Mouse (Mus musculus): ENCODE measurements around the gene Map2k5.

The Map2k5 gene

DNA sequence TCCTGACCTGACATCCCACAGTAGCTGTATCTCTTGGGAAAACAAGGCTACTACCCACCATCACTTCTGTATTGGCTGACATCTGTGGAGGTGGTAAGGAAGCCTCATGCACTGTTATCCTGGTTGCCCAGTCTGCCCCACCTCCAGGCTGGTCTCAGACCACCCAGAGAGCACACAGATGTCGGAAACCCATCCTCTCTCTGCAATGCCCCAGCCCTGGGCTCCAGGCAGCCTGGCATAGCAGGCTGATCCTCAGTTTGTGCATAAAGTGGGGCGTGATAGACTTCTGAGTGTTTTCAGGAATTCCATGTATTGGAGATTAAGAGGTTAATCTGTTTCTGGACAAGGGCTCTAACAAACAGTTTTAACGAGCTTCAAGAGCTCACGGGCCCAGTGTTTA lies 182.2 kb downstream of the Map2k5 start:
- intact Hi-C loops (cut with DNase I) = no loop called here

DNA sequence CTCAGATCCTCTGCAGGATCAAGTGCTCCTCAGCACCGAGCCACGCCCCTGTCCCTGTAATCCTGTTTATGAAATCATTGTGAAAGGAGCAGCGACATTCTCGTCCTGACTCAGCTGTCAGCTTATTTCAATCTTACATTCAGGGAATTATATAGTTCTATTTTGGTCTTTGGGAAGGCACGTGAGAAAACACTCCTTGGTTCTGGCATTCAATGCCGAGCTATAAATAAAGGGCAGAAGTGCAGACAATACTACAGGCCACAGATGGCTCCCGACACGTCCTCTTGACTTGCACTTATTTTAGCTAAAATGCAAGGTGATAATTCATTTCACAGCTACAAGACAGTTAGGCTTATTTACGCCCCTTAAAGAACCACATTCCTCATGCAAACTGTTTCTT lies 182.9 kb downstream of the Map2k5 start:
- intact Hi-C loops (cut with DNase I) = no loop called here

DNA sequence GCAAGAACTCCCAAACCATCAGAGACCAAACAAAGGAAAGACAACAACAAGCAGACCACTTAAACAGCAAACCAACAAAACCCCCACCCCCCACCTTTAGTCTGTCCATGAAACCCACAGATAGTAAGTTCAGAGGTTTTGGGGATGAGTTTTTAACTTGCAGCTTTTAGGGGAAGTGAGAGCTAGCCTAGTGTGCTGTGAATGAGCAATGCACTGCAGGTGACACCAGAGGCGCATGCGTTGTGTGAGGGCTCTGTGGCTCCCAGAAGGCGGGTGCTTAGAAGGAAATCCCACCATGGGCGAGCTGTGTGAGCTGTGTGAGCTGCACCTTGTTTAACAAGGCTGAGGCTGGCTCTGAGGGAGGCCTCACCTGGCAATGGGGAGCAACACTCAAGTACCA lies 184.9 kb downstream of the Map2k5 start:
- intact Hi-C loops (cut with DNase I) = no loop called here

DNA sequence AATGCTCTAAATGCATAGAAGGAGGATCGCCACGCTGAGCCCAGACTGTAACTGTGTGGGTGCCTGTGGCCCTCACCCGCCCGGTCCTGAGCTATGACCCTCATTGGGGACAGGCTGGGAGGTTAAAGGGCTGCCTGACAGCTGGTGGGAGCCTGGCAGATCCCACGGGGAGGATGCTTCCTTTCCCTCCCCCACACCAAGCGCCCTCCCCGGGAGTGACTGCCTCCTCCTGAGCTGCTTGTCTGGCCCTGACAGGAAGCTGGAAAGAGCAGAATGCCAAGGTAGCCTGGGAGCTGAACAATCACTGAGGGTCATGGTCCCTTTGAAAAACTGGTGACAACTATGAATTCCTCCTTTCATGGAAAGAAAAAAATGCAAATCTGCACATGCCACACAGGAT lies 190.4 kb downstream of the Map2k5 start:
- intact Hi-C loops (cut with DNase I) = no loop called here

DNA sequence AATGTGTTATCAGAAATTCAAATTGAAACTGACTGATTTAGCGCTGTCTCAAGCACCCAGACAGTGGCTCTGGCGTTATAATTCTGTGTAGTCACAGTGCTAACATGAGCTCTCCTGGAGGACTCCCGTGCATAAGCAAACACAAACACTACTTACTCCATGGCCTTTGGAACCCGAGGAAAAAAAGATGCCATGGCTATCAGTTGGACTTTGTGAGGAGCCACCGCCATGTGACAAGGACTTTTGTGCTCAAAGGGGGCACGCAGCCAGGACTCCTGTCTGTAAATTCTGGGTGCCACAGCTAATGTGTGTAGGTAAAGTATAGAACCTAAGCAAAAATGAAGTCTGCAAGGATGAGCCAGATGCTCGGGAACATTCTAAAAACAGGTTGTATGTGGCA lies 192.5 kb downstream of the Map2k5 start:
- intact Hi-C loops (cut with DNase I) = no loop called here

DNA sequence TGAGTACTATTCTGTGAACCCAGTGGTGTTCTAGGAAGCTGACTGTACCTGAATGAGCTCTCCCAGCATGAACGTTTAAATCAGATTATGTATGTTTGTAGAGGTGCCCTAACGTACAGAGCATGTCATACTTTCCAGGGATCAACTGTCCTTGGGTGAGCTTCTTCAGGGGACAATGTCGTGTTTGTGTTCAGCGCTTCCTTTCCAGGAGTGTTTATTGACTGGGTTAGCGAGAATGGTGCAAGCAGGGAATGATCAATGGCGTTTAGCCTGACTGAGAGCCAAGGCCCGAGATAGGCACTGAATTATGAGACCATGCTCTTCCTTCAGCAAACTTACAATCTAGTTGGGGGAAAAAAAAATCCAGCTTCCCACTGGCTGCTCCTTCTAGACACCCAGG lies 193.8 kb downstream of the Map2k5 start:
- intact Hi-C loops (cut with DNase I) = no loop called here

DNA sequence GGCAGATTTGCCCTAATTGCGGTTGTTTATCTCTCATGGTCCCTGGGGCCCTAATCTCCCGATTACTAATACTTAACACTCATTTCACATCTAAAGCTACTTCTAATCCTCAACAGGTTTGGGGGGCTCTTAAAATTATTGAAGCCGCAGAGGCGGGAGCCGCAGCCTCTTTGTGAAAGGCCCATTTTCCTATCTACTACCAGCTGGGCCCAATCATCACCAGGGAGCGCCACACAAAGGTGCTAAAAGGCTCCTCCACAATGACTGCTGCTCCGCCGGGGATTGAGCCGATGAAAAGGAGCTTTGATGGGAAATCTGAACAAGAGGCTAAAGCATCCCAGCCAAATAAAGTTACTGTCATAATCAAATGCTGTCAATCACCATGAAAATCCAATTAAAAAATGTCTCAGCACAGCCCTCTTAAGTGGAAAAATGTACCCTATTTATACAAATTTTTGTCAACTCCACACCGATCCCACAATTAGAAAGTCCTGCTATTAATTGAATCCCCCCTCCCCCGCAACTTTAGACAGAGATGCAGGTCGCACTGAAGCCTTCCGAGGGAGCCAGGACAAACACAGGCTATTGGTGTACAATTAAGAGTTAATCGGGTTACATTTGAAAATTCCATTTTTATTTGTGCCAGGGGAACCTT lies 195.3 kb downstream of the Map2k5 start:
- intact Hi-C loops (cut with DNase I) = no loop called here

DNA sequence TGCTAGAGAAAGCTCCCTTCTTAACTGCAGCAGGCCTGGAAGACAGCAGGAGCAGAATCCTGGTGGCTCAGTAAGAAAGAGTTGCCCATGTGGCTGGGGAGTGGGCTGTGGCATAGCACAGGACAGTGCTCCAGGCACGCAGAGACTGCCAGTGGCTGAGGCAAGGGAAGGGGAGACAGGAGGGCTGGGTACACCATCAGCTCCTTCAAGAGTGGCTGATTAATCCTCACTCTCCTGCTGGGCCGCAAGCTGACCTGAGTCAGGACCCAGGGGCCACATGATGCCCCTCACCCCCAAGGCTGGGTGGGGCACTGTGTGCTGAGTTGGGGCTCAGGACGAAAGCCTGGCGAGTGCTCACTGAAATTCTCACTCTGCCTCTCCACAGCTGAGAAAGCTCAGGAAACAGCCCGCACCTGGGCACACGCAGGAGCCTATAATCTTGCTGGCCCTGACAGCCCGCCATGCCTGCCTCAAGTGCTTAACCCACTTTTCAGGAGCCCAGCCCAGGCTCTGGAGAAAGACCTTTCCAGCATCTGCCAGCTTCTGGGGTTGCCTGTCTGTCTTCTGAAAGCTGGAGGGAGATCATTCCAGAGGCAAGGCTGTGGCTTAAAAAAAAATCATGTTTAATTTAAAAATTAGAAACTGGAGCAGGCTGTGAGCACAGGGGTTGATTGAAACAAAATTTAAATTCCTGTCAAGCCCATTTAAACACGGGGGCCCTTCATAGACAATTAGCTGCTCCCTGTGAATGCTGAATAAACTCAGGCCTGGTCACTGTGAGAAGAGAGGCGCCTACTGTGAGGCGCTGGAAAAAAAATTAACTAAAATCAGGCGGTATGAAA lies 196.1 kb downstream of the Map2k5 start:
- intact Hi-C loops (cut with DNase I) = no loop called here

DNA sequence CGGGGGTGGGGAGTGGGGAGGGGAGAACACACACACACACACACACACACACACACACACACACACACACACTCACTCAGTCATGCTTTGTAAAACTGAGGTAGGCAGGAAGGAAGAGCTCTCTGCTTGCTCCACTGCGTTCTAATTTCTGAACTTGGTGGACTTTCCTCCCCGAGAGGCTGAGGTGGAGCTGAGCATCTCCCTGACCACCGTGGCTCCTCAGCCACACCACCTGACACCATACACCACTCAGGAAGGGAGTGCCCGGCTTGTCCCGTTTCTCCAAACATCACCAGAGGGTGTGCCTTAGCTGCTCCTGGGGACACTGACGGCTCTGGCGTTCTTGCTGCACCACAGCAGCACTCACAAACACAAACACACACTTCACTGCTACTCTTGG lies 199.4 kb downstream of the Map2k5 start:
- intact Hi-C loops (cut with DNase I) = no loop called here

DNA sequence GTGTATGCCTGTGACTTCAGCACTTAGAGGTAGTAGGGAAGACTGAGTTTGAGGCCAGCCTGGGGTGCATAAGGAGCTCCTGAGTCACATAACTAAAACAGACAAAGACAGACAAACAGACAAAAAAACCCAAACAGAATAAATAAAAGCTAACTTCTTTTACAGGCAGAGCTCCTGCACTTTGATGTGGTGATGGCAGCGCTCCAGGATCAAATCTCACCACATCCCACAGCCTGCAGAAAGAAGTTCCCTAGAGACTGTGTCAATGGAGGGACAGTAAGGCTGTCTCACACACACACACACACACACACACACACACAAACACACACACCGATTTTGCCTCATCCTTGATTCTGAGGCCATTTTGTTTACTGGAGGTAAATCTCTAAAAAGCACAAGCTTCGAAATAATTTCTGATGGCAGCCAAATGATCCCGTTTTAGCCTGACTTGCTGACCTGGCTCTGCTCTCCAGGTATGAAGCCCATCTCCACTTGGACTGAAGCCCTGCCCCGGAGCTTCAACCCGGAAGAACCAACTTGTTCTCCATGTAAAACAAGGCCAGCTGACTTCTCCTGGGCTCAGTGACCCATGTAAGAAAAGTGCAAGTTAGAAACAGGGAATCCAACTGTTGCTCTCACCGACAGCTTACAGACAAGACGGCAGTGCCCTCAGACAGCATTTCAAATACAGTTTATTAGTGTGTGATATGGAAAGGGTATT lies 203.5 kb downstream of the Map2k5 start:
- intact Hi-C loops (cut with DNase I) = no loop called here

DNA sequence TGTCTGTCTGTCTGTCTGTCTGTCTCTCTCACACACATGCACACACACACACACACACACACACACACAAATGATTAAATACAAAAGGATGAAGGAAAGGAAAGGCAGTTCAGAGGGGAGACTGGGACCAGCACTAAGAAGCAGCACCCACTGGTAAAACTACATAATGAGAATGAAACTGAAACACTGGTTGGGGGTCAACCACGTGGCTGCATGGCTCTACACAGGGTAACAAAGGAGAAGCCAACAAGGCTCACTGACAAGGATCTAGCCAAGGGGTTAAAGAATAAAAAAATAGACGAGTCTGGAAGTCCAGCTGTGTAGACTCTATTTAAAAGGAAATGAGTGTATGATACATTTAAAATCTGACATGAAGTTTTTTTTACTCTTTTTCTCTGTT lies 205.8 kb downstream of the Map2k5 start:
- intact Hi-C loops (cut with DNase I) = no loop called here

DNA sequence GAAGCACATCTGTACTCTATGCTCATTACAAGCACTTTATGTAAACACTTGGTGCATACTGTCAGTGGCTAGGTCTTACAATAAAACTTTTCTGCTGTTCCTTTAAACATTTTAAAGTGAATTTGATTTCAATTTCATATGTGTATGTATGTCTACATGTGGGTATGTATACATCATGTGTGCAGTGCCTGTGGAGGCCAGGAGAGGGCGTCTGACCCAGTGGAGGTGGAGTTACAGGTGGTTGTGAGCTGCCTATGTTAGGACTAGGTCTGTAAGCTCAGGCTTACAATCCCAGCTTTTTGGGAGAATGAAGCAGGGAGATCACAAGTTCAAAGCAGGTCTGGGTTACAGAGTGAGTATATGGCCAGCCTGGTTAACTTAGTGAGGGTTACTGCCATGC lies 208.6 kb downstream of the Map2k5 start:
- intact Hi-C loops (cut with DNase I) = no loop called here

DNA sequence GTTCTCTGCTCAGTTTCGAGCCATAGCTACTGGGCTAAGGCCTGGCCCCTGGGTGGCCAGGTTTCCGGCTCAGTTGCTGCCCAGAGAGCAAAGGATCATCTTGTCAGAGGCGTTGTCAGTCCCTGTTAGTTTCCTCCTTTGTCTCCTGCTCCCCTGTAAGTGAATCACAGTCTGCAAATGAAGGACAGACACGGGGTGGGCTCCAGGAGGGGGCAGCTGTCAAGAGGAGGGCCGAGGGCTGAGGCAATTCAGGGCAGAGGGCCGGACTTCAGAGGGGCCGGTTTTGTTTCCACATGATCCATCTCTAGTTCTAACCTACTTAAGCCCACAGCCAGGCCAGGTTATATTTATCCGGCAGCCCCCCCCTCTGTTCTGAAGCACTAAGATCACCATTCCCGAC lies 212.6 kb downstream of the Map2k5 start:
- intact Hi-C loops (cut with DNase I) = no loop called here

DNA sequence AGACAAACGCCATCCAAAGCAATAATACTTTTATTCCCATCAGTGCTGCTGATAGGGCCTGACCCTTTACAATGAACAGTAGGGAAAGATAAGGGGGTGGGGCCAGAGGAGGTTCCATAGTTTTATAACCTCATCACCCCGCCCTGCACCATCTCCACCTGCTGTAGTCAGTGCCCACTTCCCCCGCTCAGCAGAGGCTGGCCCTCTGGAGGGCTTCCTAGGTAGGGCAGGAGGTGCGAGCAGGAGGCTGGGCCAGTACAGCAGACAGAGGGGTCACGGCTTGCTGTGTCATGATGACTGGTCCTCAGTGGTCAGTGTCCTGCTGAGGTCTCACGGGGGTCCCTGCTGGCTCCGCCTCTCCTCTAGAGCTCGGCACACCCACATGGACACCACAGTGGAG lies 213.9 kb downstream of the Map2k5 start:
- intact Hi-C loops (cut with DNase I) = no loop called here

DNA sequence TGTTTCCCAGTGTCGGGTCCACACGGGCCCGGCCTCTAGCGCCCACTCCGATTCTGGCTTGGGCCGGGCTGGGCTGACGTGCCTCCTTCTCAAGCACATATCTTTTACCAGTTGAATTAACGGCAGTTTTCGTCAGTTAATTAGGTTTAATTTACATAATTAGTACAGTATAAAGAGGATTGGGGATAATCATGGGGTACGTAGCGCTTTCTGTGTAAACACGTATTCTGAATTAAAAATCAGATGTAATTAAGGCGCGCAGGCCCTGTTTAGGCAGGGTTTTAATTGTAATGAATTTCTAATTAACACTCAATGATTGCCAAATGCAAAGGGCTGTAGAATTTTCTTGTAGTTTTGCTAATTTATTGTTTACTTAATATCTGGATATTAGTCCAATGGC lies 225.8 kb downstream of the Map2k5 start:
- intact Hi-C loops (cut with DNase I) = no loop called here

DNA sequence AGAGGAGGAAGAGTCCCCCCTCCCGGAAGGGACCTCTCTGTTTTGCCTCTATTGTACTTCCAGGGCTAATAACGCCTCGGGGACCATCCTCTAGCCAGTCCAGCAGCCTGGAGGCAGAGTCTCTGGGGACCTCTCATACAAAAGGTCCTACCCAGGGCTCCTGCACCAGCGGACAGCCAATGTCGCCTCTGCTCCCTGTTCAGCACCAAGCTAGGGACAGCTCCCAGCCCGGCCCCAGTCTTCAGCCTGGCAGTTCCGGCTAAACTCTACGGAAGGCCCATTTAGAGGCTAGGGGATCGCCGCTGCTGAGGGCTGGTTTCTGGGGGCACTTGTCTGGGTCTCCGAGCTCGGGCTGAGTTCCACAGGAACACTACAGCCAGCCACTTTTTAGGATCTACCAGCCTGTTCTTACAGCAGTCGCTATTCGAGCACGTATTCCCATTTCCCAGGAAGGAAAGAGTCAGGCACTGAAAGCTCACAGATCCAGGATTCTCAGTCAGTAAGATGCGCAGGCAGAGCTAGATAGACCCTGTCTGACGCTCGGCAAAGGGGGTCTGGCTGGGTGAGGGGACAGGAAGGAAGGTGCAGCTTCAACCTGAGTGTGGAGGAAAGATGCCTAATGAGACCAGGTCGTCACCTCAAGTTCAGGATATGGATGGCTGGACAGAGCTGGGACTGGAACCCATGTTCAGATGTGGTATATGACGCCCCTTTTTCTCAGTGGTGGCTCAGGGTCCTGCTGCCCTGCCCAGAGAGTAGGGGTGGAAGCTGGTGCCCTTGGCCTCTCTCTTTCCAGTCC lies 226.4 kb downstream of the Map2k5 start:
- intact Hi-C loops (cut with DNase I) = no loop called here

DNA sequence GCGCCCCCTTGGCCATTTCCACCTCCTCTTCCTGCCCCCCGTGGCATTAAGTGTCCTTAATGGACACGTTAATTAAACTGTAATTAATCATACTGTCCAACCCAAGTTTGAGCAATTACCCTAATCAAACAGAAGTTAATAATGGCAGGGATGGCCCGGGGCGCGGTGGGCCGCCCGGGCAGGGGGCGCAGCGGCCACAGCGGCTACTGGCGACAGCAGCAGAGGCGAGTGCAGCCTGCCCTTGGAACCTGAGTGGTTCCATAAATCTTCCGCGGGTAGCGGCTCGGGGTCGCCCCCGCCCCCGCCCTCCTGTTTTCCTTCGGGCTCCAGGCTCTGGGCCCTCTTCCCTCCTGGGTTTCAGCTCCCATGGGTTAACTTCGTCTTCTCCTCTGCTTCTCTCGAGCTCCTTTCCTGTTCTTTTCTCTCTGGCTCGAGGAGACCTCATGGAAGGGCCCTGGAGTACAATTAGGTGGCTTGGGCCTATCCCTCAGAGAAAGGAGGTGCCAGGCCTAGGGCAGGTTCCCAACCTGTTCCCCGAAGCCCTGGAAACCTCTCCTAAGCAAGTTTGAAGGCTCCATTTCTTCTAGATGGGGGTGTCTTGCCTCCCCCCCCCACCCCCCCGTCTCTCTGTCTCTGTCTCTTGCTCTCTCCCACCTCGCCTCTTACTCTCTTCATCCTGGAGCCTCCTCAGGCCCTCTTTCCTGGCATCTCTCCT lies 227.5 kb downstream of the Map2k5 start:
- intact Hi-C loops (cut with DNase I) = no loop called here

DNA sequence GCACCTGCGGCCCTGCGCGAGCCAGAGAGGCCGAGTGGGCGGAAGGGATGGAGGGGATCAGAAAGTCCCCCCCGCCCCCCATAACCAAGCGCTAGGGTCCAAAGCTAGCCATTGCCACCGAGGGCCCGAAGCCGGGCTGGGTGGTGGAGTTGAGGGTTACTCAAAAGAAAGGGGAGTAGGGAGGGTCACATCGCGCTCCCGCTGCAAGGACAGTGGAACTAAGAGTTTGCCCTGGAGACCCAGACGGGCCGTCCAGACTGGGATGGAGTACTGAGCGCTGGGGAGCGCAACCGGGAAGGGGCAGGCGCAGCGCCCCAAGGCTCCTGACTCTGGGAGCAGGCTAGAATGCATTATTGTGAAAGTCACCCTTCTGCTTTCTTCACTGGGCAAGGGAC lies 228.3 kb downstream of the Map2k5 start:
- intact Hi-C loops (cut with DNase I) = no loop called here

DNA sequence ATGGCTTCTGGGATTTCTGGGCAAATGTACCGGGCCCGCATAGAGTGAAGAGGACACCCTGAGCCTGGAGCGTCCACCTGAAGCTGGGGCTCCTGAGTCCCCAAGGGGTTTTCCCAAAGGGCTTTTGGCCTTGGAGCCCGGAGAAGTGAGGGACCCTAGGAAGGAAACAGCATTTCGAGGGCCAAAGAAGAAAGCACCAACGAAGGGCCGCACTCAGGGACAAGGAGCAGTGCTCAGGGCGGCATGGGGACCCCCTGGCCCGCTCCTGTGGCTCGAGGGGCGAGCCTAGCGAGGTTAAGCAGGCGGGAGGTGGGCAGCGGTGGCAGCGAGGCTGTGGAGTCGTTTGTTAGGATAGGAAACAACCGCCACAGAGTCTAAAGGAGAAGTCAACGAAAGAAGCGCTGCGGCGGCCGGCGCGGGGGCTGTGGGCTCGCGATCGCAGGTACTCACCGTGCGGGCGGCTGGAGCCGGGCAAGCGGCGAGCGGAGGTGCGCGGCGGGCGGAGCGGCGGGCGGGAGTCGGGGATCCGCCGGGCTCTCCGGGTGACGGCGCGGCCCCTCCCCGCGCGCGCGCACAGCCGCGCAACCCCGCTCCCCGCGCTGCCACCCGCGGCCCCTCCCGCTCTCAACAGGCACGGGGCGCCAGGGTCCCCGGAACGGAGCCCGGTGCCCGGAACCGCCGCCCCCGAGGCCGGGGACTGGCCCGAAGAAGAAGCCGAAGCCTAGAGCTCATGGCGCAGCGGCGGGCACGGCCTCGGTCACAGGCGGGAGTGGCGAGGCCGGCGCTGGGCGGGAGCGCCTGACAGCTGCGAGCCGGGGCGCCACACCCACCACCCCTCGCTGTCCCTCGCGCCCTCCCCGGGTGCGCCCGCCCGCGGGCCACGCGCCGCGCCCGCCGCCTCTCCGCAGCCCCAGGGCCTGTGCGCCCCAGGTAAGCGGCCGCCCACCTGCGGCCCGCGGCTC lies 229.0 kb downstream of the Map2k5 start, which contains the start of gene Skor1:
Skor1 (minus strand) TSS at position 552 of the 962 bp plus-strand sequence.
- intact Hi-C loops (cut with DNase I) = no loop called here
